Mouse (Mus musculus) limb, embryonic 11.5 days (tissue): ENCODE data around the gene Snx30. TPM values are rescaled to one million over a fixed set of nuclear protein-coding genes. Genes with fewer than 3 reads are reported as not detected.
"Not testable (repeated sequence)": the region's sequence is repeated elsewhere in the genome, so short reads cannot be mapped to it uniquely, and the experiment has no call there.

Source experiments
- ATAC-seq: fragments of 200-750 bp; cut with Nextera tagmentation; 2 replicates; pipeline ENCODE4 v1.8.0; 2017; ENCODE audit warnings: low read depth; ENCODE audit not compliant: insufficient number of reproducible peaks, low FRiP score, low TSS enrichment
- DNase-seq: peaks from one replicate; pipeline ENCODE4 v3.0.0-alpha.2; 2015; ENCODE audit warnings: low spot score
- H3K27ac ChIP-seq: fragments of 300-500 bp; sonication (generic); replicated peaks from 2 replicates; pipeline ENCODE4 v1.5.1; 2014; ENCODE audit warnings: low read depth, mild to moderate bottlenecking, low read length
- H3K27me3 ChIP-seq: fragments of 300-500 bp; sonication (generic); 2 replicates; pipeline ENCODE4 v1.6.1; 2014; ENCODE audit warnings: mild to moderate bottlenecking, low read length, mixed read lengths; ENCODE audit not compliant: control insufficient read depth, insufficient read depth
- H3K36me3 ChIP-seq: fragments of 300-500 bp; sonication (generic); 2 replicates; pipeline ENCODE4 v1.6.1; 2014; ENCODE audit warnings: mild to moderate bottlenecking, low read length, moderate library complexity, mixed read lengths; ENCODE audit not compliant: control insufficient read depth, insufficient read depth
- H3K4me1 ChIP-seq: fragments of 300-500 bp; sonication (generic); 2 replicates; pipeline ENCODE4 v1.6.1; 2014; ENCODE audit warnings: low read length, mixed read lengths; ENCODE audit not compliant: control insufficient read depth, insufficient read depth
- H3K4me2 ChIP-seq: fragments of 300-500 bp; sonication (generic); 2 replicates; pipeline ENCODE4 v1.6.1; 2014; ENCODE audit warnings: low read depth, mild to moderate bottlenecking, moderate library complexity; ENCODE audit not compliant: severe bottlenecking
- H3K4me3 ChIP-seq: fragments of 300-500 bp; sonication (generic); 2 replicates; pipeline ENCODE4 v1.5.1; 2014; ENCODE audit warnings: low read depth, low read length
- H3K9ac ChIP-seq: fragments of 300-500 bp; sonication (generic); 2 replicates; pipeline ENCODE4 v1.6.1; 2014; ENCODE audit warnings: mild to moderate bottlenecking, low read length
- H3K9me3 ChIP-seq: fragments of 300-500 bp; sonication (generic); 2 replicates; pipeline ENCODE4 v1.6.1; 2016; ENCODE audit warnings: low read length; ENCODE audit not compliant: control insufficient read depth
- WGBS: fragments of 180-500 bp; shearing (Covaris S2); extraction: QIAGEN DNeasy Blood & Tissue Kit; methylation state at CpG from one replicate; pipeline ENCODE4 v1.1.7; 2014; 5-methylcytosine and 5-hydroxymethylcytosine counted together
- polyA plus RNA-seq: library from polyadenylated mRNA; unstranded; fragments of >200 nt; fragmentation: Nextera tagmentation; extraction: Ambion mirVana; gene quantifications from 2 replicates; pipeline ENCODE4 v1.2.1, GENCODE M21; 2014

The Snx30 gene
- polyA plus RNA-seq, 1 experiment from 2014 or later = 6.4 TPM

- Histone ChIP-seq H3K4me3 (no peak overlapping the region), H3K4me2 (no peak overlapping the region), H3K9ac (no peak overlapping the region), H3K36me3 (no peaks in the 10 kb centered on the region), H3K27me3 (no peaks in the 10 kb centered on the region), H3K9me3 (no peaks in the 10 kb centered on the region), H3K4me1 (0 out of 2 replicates have a peak, but pooled peaks cover 1% of the 10 kb centered on the region), H3K27ac (no peak overlapping the region)
- ATAC-seq = no peak
- DNase-seq = peak; percentile 82
- WGBS = 0% methylated on average over 7 of the region's 7 CpGs
Observed at GRCm38 (mm10) chr4:59786661-59787060, 19.0 kb upstream of the Snx30 start.

GRCm38 (mm10) chr4:59787126-59787525, 18.5 kb upstream of the Snx30 start:
- Histone ChIP-seq H3K27me3 (no peaks in the 10 kb centered on the region), H3K27ac (no peak overlapping the region), H3K9ac (no peak overlapping the region), H3K36me3 (no peaks in the 10 kb centered on the region), H3K9me3 (no peaks in the 10 kb centered on the region), H3K4me2 (no peak overlapping the region), H3K4me1 (no peaks in the 10 kb centered on the region), H3K4me3 (no peak overlapping the region)
- DNase-seq (no peak), ATAC-seq (no peak)
- WGBS = 62% methylated on average over 6 of the region's 6 CpGs

- Histone ChIP-seq H3K4me2 (no peak overlapping the region), H3K36me3 (no peaks in the 10 kb centered on the region), H3K27me3 (no peaks in the 10 kb centered on the region), H3K4me1 (no peaks in the 10 kb centered on the region), H3K9me3 (no peaks in the 10 kb centered on the region), H3K9ac (no peak overlapping the region), H3K27ac (no peak overlapping the region), H3K4me3 (no peak overlapping the region)
- DNase-seq (no peak), ATAC-seq (no peak)
Observed at GRCm38 (mm10) chr4:59789015-59789414, 16.6 kb upstream of the Snx30 start.

GRCm38 (mm10) chr4:59793626-59794025, 12.0 kb upstream of the Snx30 start:
- not testable (repeated sequence) for H3K9ac ChIP-seq, H3K9me3 ChIP-seq, H3K27me3 ChIP-seq, H3K27ac ChIP-seq, DNase-seq, H3K4me1 ChIP-seq, H3K4me3 ChIP-seq, H3K4me2 ChIP-seq, H3K36me3 ChIP-seq, ATAC-seq
- WGBS = 93% methylated on average over 2 of the region's 2 CpGs

- H3K27ac ChIP-seq = no peak overlapping the region
- no peak for DNase-seq
- no peak overlapping the region for H3K4me2 ChIP-seq
- no peaks in the 10 kb centered on the region for H3K9me3 ChIP-seq
- no peak overlapping the region for H3K9ac ChIP-seq
- H3K27me3 ChIP-seq = no peaks in the 10 kb centered on the region
- H3K36me3 ChIP-seq = no peaks in the 10 kb centered on the region
- no peaks in the 10 kb centered on the region for H3K4me1 ChIP-seq
- WGBS = 69% methylated on average over 2 of the region's 2 CpGs
- H3K4me3 ChIP-seq = no peak overlapping the region
- ATAC-seq = no peak
Observed at GRCm38 (mm10) chr4:59794116-59794515, 11.5 kb upstream of the Snx30 start.

- no peak for ATAC-seq
- H3K36me3 ChIP-seq = no peaks in the 10 kb centered on the region
Observed at GRCm38 (mm10) chr4:59795788-59796455, 9.7 kb upstream of the Snx30 start.

GRCm38 (mm10) chr4:59800181-59800580, 5.5 kb upstream of the Snx30 start:
- WGBS = 79% methylated on average over 5 of the region's 5 CpGs
- ATAC-seq = no peak
- no peak overlapping the region for H3K4me2 ChIP-seq
- H3K9ac ChIP-seq = no peak overlapping the region
- H3K27ac ChIP-seq = no peak overlapping the region
- no peaks in the 10 kb centered on the region for H3K36me3 ChIP-seq
- no peak for DNase-seq
- no peaks in the 10 kb centered on the region for H3K9me3 ChIP-seq
- H3K4me1 ChIP-seq = no peaks in the 10 kb centered on the region
- H3K4me3 ChIP-seq = no peak overlapping the region
- no peaks in the 10 kb centered on the region for H3K27me3 ChIP-seq

More at GRCm38 (mm10) chr4:59795788-59796455, 9.7 kb upstream of the Snx30 start:
- no peak for DNase-seq
- no peak overlapping the region for H3K9ac ChIP-seq
- no peak overlapping the region for H3K4me2 ChIP-seq
- no peak overlapping the region for H3K4me3 ChIP-seq
- no peaks in the 10 kb centered on the region for H3K4me1 ChIP-seq
- H3K9me3 ChIP-seq = no peaks in the 10 kb centered on the region
- H3K27me3 ChIP-seq = no peaks in the 10 kb centered on the region
- WGBS = 81% methylated on average over 2 of the region's 2 CpGs
- no peak overlapping the region for H3K27ac ChIP-seq

GRCm38 (mm10) chr4:59801489-59801888, 4.2 kb upstream of the Snx30 start, which contains the start of gene Inip:
Gene Inip, minus strand, starts transcription at chr4:59801589.
- ATAC-seq = no peak

GRCm38 (mm10) chr4:59802107-59802506, 3.5 kb upstream of the Snx30 start:
- ATAC-seq (no peak), DNase-seq (no peak)
- H3K27me3 ChIP-seq = no peaks in the 10 kb centered on the region
- no peaks in the 10 kb centered on the region for H3K4me1 ChIP-seq
- no peaks in the 10 kb centered on the region for H3K9me3 ChIP-seq
- H3K4me2 ChIP-seq = no peak overlapping the region
- no peaks in the 10 kb centered on the region for H3K36me3 ChIP-seq
- no peak overlapping the region for H3K27ac ChIP-seq
- no peak overlapping the region for H3K9ac ChIP-seq
- 92% methylated on average over 6 of the region's 6 CpGs for WGBS
- no peak overlapping the region for H3K4me3 ChIP-seq

More at GRCm38 (mm10) chr4:59801489-59801888, 4.2 kb upstream of the Snx30 start, which contains the start of gene Inip:
- H3K4me3 ChIP-seq = no peak within 1 kb of the TSS
- H3K4me2 ChIP-seq = no peak within 1 kb of the TSS
- no peaks in the 10 kb centered on the region for H3K9me3 ChIP-seq
- H3K27me3 ChIP-seq = no peaks in the 10 kb centered on the region
- DNase-seq = no peak
- no peak within 1 kb of the TSS for H3K27ac ChIP-seq
- H3K9ac ChIP-seq = no peak within 1 kb of the TSS
- H3K4me1 ChIP-seq = no peaks in the 10 kb centered on the region
- no peaks in the 10 kb centered on the region for H3K36me3 ChIP-seq
